In the genomic region with DNA sequence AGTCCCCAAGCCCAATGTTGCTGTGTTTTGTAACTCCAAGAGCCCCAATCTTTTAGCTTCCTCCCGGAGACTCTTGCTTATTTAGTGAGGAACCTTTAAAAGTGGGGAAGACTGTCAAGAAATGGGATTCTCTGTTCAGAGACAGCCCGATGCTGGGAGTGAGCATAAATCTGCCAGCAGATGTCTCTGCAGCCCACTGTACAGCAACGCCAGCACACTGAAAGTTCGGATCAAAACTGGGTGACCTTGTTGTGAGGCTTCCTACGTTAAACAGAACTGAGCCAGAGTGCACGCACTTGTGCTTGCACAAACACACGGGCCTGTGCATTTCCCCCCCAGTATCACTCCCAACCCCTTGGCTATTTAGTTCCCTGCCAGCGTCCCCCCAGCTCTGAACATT, we compare ENCODE assay signal across 9 mouse cellular contexts. TPM values are rescaled to one million over a fixed set of nuclear protein-coding genes. Genes with fewer than 3 reads are reported as not detected.
DNase-seq lines count a peak whose midpoint lies in the region; ATAC-seq and TF ChIP-seq lines count a peak whose summit lies in the region.
"Had no signal": no experiment of that assay in that cellular context is flagged by ENCODE, and none has a peak within 500 bp of the region (broad histone marks: within the 10 kb centered on the region; RNA-seq: fewer than 3 reads in every experiment).

No protein-coding gene starts in this region.

- no peak overlapping the region for H3K4me2 ChIP-seq in heart, postnatal 0 days (ENCODE audit: low read depth, low read length)
- no peak overlapping the region for H3K4me2 ChIP-seq in lung, postnatal 0 days (replicated peaks; ENCODE audit: low read depth, low read length)
- H3K4me2 ChIP-seq: neural tube, embryonic 12.5 days had no signal

- no peaks in the 10 kb centered on the region for H3K9me3 ChIP-seq in heart, postnatal 0 days (replicated peaks; ENCODE audit: control insufficient read depth, low read length)
- no peaks in the 10 kb centered on the region for H3K9me3 ChIP-seq in lung, postnatal 0 days (ENCODE audit: low read length)
- H3K9me3 ChIP-seq: neural tube, embryonic 12.5 days had no signal

- H3K4me1 ChIP-seq in heart, postnatal 0 days (ENCODE audit: control insufficient read depth, insufficient read depth): no peaks in the 10 kb centered on the region
- peaks cover 4% of the 10 kb centered on the region; the same call in 1 of the 2 replicates for H3K4me1 ChIP-seq in lung, postnatal 0 days (ENCODE audit: insufficient read depth, low read depth, low read length)
- H3K4me1 ChIP-seq: neural tube, embryonic 12.5 days had no signal

- TF ChIP-seq CTCF in heart, postnatal 0 days (IDR thresholded peaks at IDR 0.05; ENCODE audit: low read depth): peak; percentile 79
- peak; percentile 73 for TF ChIP-seq CTCF in lung, postnatal 0 days (IDR thresholded peaks at IDR 0.05)

- no peaks in the 10 kb centered on the region for H3K36me3 ChIP-seq in heart, postnatal 0 days (replicated peaks; ENCODE audit: control insufficient read depth, insufficient read depth, low read length)
- no peaks in the 10 kb centered on the region for H3K36me3 ChIP-seq in lung, postnatal 0 days (ENCODE audit: insufficient read depth, low read length)
- H3K36me3 ChIP-seq: neural tube, embryonic 12.5 days had no signal

- WGBS in heart, postnatal 0 days: 32% methylated on average over 8 of the region's 8 CpGs
- 31% methylated on average over 8 of the region's 8 CpGs for WGBS in lung, postnatal 0 days

- H3K27ac ChIP-seq in heart, postnatal 0 days (ENCODE audit: low read depth): no peak overlapping the region
- H3K27ac ChIP-seq in lung, postnatal 0 days (ENCODE audit: low read length): no peak overlapping the region
- H3K27ac ChIP-seq: neural tube, embryonic 12.5 days had no signal

- ATAC-seq in heart, postnatal 0 days (ENCODE audit: insufficient read depth, low read depth): peak; percentile 68; the same call in 1 of the 2 replicates
- peak; percentile 61 for ATAC-seq in lung, postnatal 0 days

- no peaks in the 10 kb centered on the region for H3K27me3 ChIP-seq in heart, postnatal 0 days (ENCODE audit: control insufficient read depth, insufficient read depth, low read length)
- H3K27me3 ChIP-seq in lung, postnatal 0 days (replicated peaks; ENCODE audit: insufficient read depth, low read length): no peaks in the 10 kb centered on the region
- H3K27me3 ChIP-seq: neural tube, embryonic 12.5 days had no signal

- H3K9ac ChIP-seq in heart, postnatal 0 days (replicated peaks; ENCODE audit: low read depth, low read length): no peak overlapping the region
- no peak overlapping the region for H3K9ac ChIP-seq in lung, postnatal 0 days (replicated peaks; ENCODE audit: low read depth)
- H3K9ac ChIP-seq: neural tube, embryonic 12.5 days had no signal

- no peak overlapping the region for H3K4me3 ChIP-seq in heart, postnatal 0 days (ENCODE audit: low read depth, low read length)
- no peak overlapping the region for H3K4me3 ChIP-seq in lung, postnatal 0 days (ENCODE audit: low read depth, low read length)
- H3K4me3 ChIP-seq: neural tube, embryonic 12.5 days had no signal

- no peak for TF ChIP-seq EP300 in heart, postnatal 0 days (IDR thresholded peaks at IDR 0.05; ENCODE audit: low read depth)
- TF ChIP-seq EP300 in lung, postnatal 0 days (IDR thresholded peaks at IDR 0.05): no peak

- DNase-seq in heart, postnatal 0 days (ENCODE audit: low spot score): peak; percentile 68
- no peak for DNase-seq in heart, adult 8-10 months (ENCODE audit: low spot score)
- peak; percentile 46 for DNase-seq in ovary, postnatal 36 days (ENCODE audit: low spot score)
- DNase-seq in ovary, postnatal 10 days (ENCODE audit: low spot score): no peak
- DNase-seq in embryo, embryonic 11 days: peak; percentile 68
- peak; percentile 62 for DNase-seq in lung, postnatal 0 days (ENCODE audit: low spot score)
- DNase-seq in MN1 (ENCODE audit: low spot score): no peak
- no peak for DNase-seq in layer of hippocampus, adult 9-11 months

RNA-seq across cellular contexts. Expression of gene Cd83, which starts 10.8 kb away (rescaled TPM):
- total RNA-seq in heart, postnatal 0 days (2014; rRNA removed; ENCODE audit: low replicate concordance): 2.4 and 4.4 TPM in 2 replicates
- polyA plus RNA-seq in heart, postnatal 0 days (2015; fragmentation: Nextera tagmentation; extraction: Ambion mirVana): 2.3 and 2.5 TPM in 2 replicates
- 1 to 10 TPM; 1.9 to 2.5 (median 2.2) TPM for total RNA-seq in heart, adult 8-10 months (2022)
- 19.0 and 30.7 TPM in 2 replicates for polyA plus RNA-seq in lung, postnatal 0 days (2015; fragmentation: Nextera tagmentation; extraction: Ambion mirVana)

Comparison
In these comparisons a context has a peak if more than half of its experiments do, and no peak if none do; other contexts are left out.
1. DNase-seq: peak in heart, postnatal 0 days (single experiment), ovary, postnatal 36 days (single experiment), embryo, embryonic 11 days (single experiment) and lung, postnatal 0 days (single experiment); none in heart, adult 8-10 months (single experiment), ovary, postnatal 10 days (single experiment), MN1 (single experiment) and layer of hippocampus, adult 9-11 months (single experiment).